Mouse (Mus musculus) thymus, adult 2 months (tissue): ENCODE results near the gene Immp2l.

ENCODE experiments used
- CTCF ChIP-seq: fragments of 200-500 bp; IDR thresholded peaks from 2 replicates; pipeline ENCODE4 v1.5.1; 2012; ENCODE audit warnings: mild to moderate bottlenecking, control low read depth, low read length, moderate library complexity, borderline replicate concordance; ENCODE audit not compliant: control insufficient read depth, poor library complexity, insufficient read depth; ENCODE audit errors: extremely low read depth
- POLR2A ChIP-seq: fragments of 200-500 bp; IDR thresholded peaks from 2 replicates; pipeline ENCODE4 v1.6.1; 2012; ENCODE audit warnings: mild to moderate bottlenecking, low read length, control low read depth, moderate library complexity; ENCODE audit not compliant: control insufficient read depth, poor library complexity, insufficient read depth; ENCODE audit errors: extremely low read depth

GRCm38 (mm10) chr12:41027485-41027884, 3.6 kb downstream of the Immp2l start:
- no peak for TF ChIP-seq CTCF
- TF ChIP-seq POLR2A = no peak
